Mouse (Mus musculus): ENCODE results near the gene Nfatc2.

DNA sequence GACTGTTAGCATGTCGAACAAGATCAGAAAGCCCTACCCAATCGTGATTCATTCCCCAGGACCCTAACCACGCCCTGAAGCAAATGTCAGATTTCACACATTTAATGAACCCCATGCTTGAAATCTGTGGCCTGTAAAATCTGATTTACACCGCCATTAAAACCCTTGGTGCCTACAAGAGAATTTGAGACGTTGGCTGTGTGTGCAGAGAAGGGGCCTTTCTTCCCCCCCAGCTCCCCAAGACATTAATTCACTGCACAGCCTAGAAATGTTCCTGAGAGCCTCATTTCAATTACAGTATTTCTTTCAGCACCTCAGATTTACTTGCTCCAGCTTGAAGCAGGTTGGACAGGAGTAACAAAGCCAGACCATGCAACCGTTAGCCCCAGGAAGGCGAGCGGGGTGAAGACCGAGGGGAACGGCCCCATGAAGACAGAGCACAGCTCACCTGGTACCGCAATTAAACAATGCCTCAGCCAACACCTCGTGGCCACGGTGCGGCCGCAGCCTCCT, 16.8 kb upstream of the Nfatc2 start:
- TF ChIP-seq POLR2A (IDR thresholded peaks at IDR 0.05; ENCODE audit: control insufficient read depth, extremely low read depth, insufficient read depth, low read length, poor library complexity) (no peak), CTCF (IDR thresholded peaks at IDR 0.05; ENCODE audit: borderline replicate concordance, control insufficient read depth, extremely low read depth, insufficient read depth, low read length, poor library complexity) (no peak)
